Mouse (Mus musculus): Measurements from ENCODE around the gene Brwd1.
"Not testable (repeated sequence)": the region's sequence is repeated elsewhere in the genome, so short reads cannot be mapped to it uniquely, and the experiment has no call there.

Brwd1 gene

DNA sequence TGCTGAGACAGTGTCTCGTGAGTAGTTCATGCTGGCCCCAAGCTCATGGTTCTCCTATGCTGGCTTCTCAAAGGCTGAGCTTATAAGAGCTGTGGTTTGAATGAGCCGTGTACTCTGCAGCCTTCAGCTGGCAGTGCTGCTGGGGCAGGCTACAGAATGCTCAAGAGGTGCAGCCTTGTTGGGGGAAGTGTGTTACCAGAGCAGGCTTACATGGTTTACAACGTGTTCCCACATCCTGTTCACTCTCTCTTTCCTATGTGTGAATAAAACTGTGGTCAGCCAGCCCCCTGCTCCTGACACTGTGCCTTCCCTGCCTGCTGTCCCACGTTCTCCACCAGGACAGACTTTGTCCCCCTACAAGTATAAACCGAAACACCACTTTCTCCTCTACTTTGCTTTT is 97.4 kb downstream of the Brwd1 start:
- DNase-seq (ENCODE audit: low read depth, low spot score), result no peak

DNA sequence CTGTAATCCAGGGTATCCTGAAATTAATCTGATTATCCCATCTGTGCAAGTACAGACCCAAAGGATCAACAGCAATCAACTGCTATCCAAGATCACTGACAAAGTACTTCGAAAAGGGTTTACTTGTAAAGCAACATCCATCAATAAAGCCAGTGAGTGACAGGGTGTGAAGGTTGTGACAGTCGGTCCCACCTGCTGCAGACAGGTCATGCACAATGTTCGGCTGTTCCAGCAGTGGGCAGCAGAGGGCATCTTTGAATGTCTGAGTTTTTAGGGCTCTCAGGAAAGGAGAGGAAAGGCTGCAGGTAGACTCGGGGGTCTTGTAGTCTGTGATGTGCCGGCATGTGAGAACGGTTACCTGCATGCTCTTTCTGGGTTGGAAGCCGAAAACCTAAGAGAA is 98.7 kb downstream of the Brwd1 start:
- peak; percentile 29 for DNase-seq (ENCODE audit: low read depth, low spot score)

DNA sequence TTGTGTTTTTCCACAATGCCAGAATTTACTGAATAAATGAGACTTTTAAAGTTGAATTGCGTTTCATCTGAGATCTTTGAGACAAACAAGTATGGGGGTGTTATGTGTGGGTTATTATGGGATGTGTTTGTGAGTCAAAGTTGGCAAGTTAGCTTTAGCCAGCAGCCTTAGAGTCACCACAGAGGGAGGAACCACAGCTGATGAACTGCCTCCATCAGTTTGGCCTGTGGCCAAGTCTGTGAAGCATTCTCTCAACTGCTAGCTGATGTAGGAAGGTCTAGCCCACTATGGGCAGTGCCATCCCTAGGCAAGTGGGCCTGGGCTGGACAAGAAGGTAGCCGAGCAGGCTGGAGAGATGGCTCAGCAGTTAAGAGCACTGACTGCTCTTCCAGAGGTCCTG is 111.5 kb downstream of the Brwd1 start:
- peak; percentile 44 for DNase-seq (ENCODE audit: low read depth, low spot score)

DNA sequence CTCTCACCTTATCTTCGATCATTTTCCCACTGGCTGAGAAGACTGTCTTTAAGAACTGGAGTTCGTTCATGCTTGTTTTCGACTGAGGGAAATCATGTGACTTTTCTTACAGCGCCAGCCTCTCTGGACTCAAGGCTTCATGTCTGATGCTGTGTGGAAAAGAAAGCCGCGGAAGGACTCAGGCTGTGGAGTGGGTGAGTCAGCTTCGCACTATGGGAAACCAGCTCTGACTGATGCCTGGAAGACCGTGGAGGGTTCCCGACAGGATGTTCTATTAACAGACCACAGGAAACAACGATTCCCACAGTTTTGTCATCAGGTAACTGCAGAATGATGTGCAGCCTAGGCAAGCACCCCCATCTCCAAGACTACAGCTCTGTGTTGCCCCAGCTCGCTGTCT is 114.9 kb downstream of the Brwd1 start:
- DNase-seq (ENCODE audit: low read depth, low spot score), result peak; percentile 58

DNA sequence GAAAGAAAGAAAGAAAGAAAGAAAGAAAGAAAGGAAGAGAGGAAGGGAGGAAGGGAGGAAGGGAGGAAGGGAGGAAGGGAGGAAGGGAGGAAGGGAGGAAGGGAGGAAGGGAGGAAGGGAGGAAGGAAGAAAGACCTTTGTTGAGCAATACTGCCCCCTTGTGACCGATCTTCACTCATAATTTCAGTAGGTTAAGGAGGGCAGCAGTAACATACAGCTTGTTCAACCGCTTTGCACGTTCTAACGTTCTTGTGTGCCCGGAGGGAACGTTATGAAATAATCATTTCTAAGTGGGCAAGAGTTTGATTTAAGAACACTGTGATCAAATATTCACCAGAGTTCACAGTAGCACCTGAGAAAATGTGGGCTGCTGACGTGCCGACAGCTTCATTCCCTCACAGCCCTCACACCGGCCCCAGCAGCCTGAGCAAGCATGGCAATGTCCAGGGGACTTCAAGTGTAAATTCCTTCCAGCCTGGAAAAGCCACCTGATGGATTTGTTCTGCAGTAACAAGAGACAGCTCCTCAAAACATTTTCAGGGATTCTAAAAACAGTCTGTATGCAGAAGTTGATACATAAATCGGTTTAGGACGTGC is 117.8 kb downstream of the Brwd1 start:
- DNase-seq (ENCODE audit: low read depth, low spot score), result peak; percentile 78

DNA sequence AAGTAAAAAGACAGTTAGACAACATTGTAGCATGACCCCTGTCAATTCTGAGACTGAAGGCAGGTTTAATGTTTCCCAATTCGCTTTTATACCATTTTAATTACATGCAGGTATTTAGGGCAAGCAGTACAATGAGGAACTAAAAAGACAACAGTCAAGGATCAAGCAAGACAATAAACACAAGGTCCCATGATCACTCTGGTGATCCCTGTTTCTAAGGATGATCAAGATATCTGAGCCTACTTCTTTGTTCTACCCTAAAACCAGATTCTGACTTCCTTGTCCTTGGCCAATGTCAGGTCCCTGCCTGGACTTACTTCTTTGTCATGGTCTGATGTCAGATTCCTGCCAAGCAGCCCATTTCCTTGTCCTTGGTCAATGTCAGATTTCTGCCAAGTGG is 120.8 kb downstream of the Brwd1 start:
- not testable (repeated sequence) for DNase-seq (ENCODE audit: low read depth, low spot score)

DNA sequence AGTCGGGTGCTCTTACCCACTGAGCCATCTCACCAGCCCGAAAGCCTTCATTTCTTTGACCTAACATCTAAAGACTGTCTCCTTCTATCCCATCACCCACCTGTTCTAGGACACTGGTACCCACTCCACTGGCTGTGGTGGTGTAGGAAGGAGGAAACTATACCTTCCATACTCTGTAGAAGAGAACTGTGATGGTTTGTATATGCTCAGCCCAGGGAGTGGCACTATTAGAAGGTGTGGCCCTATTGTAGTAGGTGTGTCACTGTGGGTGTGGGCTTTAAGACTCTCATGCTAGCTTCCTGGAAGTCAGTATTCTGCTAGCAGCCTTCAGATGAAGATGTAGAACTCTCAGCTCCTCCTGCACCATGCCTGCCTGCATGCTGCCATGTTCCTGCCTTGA is 121.6 kb downstream of the Brwd1 start:
- DNase-seq (ENCODE audit: low read depth, low spot score), result not testable (repeated sequence)

DNA sequence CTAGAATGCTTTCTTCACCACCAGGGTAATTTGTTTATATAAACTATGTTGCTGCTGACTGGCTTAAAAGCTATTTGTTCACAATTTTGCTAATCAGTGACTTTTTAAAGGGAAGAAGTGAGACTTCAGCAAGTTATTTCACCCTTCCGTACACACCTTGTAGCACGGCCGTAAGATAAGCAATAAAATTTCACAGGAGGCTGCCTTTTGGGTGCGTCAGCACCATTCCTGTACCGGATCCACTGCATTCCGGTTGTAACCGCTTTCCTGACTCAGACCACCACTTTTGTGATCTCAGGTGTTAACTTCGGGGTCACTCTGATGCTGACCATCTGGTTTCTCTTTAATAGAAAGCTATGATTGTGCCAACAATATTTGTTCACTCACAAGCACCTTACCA is 124.2 kb downstream of the Brwd1 start:
- DNase-seq (ENCODE audit: low read depth, low spot score), result no peak

DNA sequence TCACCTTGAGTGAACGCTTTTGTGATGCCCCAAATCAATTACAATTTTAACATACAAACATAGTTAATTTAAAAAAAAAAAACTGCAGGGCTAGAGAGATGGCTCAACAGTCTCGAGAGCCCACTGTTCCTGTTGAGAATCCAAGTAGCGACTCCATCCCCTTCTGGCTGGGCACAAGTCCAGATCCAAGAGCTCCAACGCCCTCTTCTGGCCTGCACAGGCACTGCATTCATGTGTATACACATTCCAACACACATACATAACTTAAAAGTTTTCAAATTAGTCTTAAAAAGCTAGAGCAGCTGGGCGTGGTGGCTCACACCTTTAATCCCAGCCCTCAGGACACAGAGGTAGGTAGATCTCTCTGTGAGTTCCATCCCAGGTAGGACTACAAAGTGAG is 125.7 kb downstream of the Brwd1 start:
- no peak for DNase-seq (ENCODE audit: low read depth, low spot score)

DNA sequence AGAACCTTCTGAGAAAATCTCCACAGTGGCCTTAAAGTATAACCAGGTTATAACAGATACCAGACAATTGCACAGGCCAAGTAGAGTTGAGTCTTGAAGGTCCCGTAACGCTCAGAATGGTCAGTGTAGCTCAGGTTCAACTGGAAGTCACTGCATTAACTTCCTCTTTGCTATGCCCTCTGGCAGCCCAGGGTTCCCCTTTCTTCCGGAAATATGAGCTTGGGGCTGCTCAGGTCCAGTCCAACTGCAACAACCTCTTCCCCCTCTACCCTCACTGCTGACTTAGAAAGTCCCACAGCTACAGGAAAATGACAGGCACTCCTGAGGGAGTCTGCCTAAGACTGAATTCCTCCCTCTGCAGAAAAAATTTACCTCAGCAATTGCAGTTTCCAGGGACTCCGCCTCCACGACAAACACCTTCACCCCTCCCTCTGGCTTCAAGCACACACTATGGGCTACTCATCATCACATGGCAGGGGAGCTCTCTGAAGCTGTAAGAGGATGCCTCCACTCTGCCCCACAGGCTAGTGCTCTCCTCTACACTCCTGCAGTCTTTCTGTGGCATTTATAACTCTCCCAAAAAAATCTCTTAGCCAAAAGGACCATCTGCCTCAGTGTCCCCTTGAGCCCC is 126.5 kb downstream of the Brwd1 start:
- DNase-seq (ENCODE audit: low read depth, low spot score), result no peak

DNA sequence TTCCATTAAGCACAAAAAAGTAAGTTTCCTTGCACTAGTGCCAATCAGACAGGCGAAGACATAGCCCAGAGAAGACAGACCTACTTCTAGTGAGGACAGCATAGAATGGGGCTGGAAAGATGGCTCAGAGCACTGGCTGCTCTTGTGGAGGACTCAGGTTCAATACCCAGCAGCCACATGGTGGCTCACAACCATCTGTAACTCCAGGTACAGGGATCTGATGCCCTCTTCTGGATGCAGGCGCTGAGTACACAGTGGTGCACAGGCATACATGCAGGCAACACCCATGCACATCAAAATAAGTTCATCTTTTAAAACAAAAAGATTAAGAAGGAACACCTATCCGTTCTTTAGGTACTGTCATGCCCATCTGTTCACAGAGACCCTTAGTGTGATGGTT is 128.0 kb downstream of the Brwd1 start:
- no peak for DNase-seq (ENCODE audit: low read depth, low spot score)

DNA sequence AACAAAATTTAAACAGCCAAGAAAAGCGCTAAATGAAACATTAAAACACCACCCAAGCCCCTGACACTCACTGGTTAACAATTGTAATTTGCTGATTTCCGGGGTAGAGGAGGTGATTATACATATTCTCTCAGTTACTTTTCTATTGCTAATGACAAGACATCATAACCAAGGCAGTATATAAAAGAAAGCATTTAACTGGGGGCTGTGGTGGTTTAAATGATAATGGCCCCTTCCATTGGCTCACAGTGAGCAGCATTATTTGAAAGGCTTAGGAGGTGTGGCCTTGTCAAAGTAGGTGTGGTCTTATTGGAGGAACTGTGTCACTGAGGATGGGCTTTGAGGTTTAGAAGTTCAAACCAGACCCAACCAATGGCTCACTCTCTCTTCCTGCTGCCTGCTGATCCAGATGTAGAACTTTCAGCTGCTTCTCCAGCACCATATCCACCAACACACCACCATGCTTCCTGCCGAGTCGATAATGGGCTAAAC is 129.1 kb downstream of the Brwd1 start:
- DNase-seq (ENCODE audit: low read depth, low spot score), result no peak

DNA sequence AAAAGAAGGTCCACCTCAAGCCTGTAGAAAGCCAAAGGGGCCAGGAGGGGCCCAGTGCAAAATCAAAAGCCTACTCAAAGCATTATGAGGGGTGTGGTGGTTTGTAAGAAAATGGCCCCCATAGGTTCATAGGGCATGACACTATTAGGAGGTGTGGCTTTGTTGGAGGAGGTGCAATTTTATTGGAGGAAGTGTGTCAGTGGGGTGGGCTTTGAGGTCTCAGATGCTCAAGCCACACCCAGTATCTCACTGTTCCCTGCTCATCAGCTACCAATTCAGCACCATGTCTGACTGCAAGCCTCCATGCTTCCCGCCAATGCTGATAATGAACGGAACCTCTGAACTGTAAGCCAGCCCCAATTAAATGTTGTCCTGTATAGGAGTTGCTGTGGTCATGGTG is 130.9 kb downstream of the Brwd1 start:
- DNase-seq (ENCODE audit: low read depth, low spot score), result no peak

DNA sequence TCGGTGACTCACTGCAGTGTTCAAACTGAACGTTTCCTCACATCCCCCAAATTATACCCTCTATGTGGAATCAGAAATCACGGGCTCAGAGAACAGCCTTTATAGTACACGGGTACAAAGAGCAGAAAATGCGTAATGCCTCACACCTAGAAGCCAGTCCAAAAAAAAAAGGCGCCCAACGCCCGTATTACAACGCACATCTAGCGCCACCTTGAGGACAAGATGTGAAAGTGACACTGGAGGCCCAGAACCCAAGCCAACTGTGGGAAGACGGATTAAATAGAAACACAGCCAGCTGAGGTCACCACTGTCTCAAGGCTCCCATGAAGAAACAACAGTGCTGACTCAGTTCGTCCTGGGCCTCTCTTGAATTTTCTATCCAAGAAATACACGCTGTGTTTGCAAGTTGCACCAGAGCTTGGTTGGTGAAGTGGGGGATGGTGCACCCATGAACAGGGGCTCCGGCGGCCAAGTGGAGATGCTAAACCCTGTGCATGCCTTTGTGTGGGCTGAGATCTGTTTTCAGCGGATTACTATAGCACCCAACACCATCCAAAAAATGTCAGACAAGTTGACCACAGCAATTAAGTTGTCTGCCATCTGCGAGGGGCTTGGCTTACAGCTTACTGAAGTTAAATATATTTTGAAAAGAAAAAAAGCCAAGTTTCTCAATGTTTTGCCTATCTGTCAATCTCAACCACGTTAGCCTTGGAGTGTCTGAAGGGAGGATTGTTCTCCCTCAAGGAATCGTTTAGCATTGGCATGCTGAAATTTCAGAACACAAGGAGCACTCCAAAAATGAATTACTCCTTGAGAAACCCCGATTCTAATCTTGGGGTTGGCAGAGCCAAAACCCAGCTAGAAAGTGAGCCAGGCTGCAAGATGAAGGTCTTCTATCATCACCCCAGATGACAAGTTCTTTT is 136.7 kb downstream of the Brwd1 start:
- DNase-seq (ENCODE audit: low read depth, low spot score), result peak; percentile 90

DNA sequence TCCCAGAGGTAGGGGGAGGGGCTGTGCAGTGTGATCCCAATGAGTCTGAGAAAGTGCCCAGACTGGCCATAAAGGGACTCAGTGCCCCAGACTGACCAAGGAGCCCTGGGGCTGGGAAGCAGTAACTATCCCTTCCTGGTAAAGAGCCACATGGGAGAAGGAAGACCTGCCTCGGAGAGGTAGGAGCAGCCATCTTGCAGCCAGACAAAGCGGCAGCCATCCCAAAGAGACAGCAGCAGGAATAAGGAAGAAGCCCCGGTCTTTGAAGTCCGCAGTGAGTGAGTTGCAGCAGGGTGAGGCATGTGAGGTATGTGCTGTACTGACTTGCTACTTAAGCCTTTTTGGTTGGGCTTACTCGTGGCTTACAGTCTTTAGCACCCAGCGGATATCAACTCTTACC is 139.1 kb downstream of the Brwd1 start:
- no peak for DNase-seq (ENCODE audit: low read depth, low spot score)
